Mouse (Mus musculus) liver, adult 2 months (tissue): Measurements from ENCODE around the gene Arv1. TPM values are rescaled to one million over a fixed set of nuclear protein-coding genes. Genes with fewer than 3 reads are reported as not detected.

Source experiments
- DNase-seq: peaks from one replicate; pipeline ENCODE4 v3.0.0-alpha.2; 2011; ENCODE audit warnings: low read depth, low spot score; ENCODE audit errors: extremely low read depth
- H3K27ac ChIP-seq: fragments of 200-500 bp; replicated peaks from 2 replicates; pipeline ENCODE4 v1.5.1; 2012; ENCODE audit warnings: low read depth, mild to moderate bottlenecking, control low read depth, inconsistent platforms, low read length; ENCODE audit not compliant: insufficient read depth
- H3K27me3 ChIP-seq: fragments of 200-500 bp; 2 replicates; pipeline ENCODE4 v1.6.1; 2012; ENCODE audit warnings: mild to moderate bottlenecking, moderate library complexity, low read length, inconsistent platforms; ENCODE audit not compliant: control insufficient read depth, insufficient read depth
- H3K36me3 ChIP-seq: fragments of 200-500 bp; 2 replicates; pipeline ENCODE4 v1.6.1; 2012; ENCODE audit warnings: low read length, inconsistent platforms; ENCODE audit not compliant: control insufficient read depth, insufficient read depth
- H3K4me1 ChIP-seq: fragments of 200-500 bp; 2 replicates; pipeline ENCODE4 v1.6.1; 2011; ENCODE audit warnings: low read length; ENCODE audit not compliant: control insufficient read depth, insufficient read depth
- H3K4me3 ChIP-seq: fragments of 200-500 bp; 2 replicates; pipeline ENCODE4 v1.5.1; 2011; ENCODE audit warnings: low read depth, mild to moderate bottlenecking, control low read depth, low read length, moderate library complexity; ENCODE audit not compliant: insufficient read depth
- H3K79me2 ChIP-seq: fragments of 200-500 bp; 2 replicates; pipeline ENCODE4 v1.6.1; 2012; ENCODE audit warnings: inconsistent platforms, mild to moderate bottlenecking, low read length, moderate library complexity; ENCODE audit not compliant: control insufficient read depth, insufficient read depth
- H3K9ac ChIP-seq: fragments of 200-500 bp; 2 replicates; pipeline ENCODE4 v1.6.1; 2012; ENCODE audit warnings: low read depth, mild to moderate bottlenecking, control low read depth, inconsistent platforms, low read length
- CTCF ChIP-seq: fragments of 200-500 bp; IDR thresholded peaks from 2 replicates; pipeline ENCODE4 v1.5.1; 2011; ENCODE audit warnings: low read depth, low read length, control low read depth
- POLR2A ChIP-seq: fragments of 200-500 bp; IDR thresholded peaks from 2 replicates; pipeline ENCODE4 v1.6.1; 2011; ENCODE audit warnings: low read length, control low read depth; ENCODE audit not compliant: insufficient read depth; ENCODE audit errors: extremely low read depth
- WGBS: fragments of 180-500 bp; shearing (Covaris S2); methylation state at CpG from one replicate; pipeline ENCODE4 v1.1.7; 2018; 5-methylcytosine and 5-hydroxymethylcytosine counted together
- polyA plus RNA-seq: library from polyadenylated mRNA; depleted of rRNA; stranded (reverse); fragments of >200 nt; gene quantifications from 2 replicates; pipeline ENCODE4 v1.2.3, GENCODE M21; 2012; rRNA removed
- total RNA-seq: library from RNA; depleted of rRNA; stranded (reverse); fragments of >200 nt; gene quantifications from 2 replicates; pipeline ENCODE4 v1.2.3, GENCODE M21; 2014; rRNA removed

Arv1 gene
- total and polyA plus RNA-seq, 2 experiments, result 1.7 to 6.8 TPM

DNA sequence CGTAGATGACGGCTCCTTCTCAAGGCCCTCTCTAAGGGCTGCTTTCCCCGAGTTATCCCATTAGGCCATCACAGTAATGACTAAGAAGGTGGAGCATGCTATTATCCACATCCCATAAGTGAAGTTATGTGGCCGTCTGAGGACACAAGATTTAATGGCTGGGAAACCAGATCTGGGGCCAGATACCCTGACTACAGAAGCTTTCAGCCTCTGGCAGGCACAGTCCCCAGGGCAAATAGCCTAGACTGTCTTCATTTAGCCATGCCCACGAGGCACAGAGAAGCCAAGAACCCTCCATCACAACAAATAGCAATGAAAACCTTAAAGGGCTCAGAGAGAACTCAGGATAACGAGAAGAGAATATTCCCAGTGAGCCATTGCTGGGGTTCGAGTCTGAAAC lies 41.1 kb downstream of the Arv1 start:
- no peaks in the 10 kb centered on the region for H3K4me1 ChIP-seq
- no peak for DNase-seq
- 85% methylated on average over 7 of the region's 7 CpGs for WGBS
- no peaks in the 10 kb centered on the region for H3K36me3 ChIP-seq
- H3K9ac ChIP-seq, result no peak overlapping the region
- no peaks in the 10 kb centered on the region for H3K79me2 ChIP-seq
- H3K27ac ChIP-seq, result no peak overlapping the region
- H3K27me3 ChIP-seq, result no peaks in the 10 kb centered on the region
- H3K4me3 ChIP-seq, result no peak overlapping the region
- TF ChIP-seq POLR2A (no peak), CTCF (no peak)

DNA sequence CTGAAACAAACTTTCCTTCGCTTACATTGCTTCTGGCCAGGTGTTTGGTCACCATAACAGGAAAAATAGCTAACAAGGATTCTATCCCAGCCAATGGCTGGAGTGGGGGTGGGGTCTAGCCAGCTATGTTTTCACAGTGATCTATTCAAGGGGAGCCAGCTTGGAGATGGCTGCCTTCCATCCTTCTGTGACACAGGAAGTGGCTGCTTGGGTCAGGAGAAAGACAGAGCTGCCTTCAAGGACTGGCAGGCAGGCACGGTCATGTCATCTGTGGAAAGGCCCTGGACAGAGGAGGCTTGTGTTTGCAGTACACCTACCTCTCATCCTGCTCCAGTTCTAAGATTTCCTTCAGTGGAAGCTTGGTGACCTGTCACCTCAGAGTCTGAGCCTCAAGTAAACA lies 50.5 kb downstream of the Arv1 start:
- no peak overlapping the region for H3K9ac ChIP-seq
- H3K4me3 ChIP-seq, result no peak overlapping the region
- WGBS, result 78% methylated on average over 2 of the region's 2 CpGs
- H3K27ac ChIP-seq, result no peak overlapping the region
- DNase-seq, result no peak
- TF ChIP-seq POLR2A (no peak), CTCF (no peak)
- H3K79me2 ChIP-seq, result no peaks in the 10 kb centered on the region
- H3K4me1 ChIP-seq, result peaks cover 2% of the 10 kb centered on the region
- H3K27me3 ChIP-seq, result no peaks in the 10 kb centered on the region
- no peaks in the 10 kb centered on the region for H3K36me3 ChIP-seq

DNA sequence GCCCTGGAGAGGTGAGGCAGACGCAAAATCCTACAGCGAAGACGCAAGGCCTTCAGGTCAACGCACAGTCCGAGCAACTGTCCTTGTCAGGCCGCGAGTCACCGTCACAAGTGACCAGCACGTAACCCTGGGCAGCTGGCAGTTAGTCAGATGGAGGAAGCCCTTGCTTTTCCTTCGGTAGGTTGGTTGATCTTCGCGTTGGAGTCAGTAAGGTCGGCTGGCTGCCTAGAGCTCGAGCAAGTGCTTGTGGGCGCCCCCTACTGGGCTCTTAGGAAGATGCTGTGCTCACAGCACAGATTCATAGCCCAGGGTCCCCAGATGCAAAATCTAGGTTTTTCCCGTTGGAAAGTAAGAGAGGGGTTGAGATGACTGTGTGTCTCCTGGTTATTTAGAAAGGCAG lies 53.8 kb downstream of the Arv1 start:
- no peaks in the 10 kb centered on the region for H3K27me3 ChIP-seq
- H3K4me1 ChIP-seq, result peaks cover 2% of the 10 kb centered on the region
- 23% methylated on average over 16 of the region's 16 CpGs for WGBS
- H3K27ac ChIP-seq, result no peak overlapping the region
- H3K4me3 ChIP-seq, result no peak overlapping the region
- no peaks in the 10 kb centered on the region for H3K79me2 ChIP-seq
- TF ChIP-seq CTCF (peak; percentile 83), POLR2A (no peak)
- no peak overlapping the region for H3K9ac ChIP-seq
- H3K36me3 ChIP-seq, result no peaks in the 10 kb centered on the region
- DNase-seq, result peak; percentile 51

DNA sequence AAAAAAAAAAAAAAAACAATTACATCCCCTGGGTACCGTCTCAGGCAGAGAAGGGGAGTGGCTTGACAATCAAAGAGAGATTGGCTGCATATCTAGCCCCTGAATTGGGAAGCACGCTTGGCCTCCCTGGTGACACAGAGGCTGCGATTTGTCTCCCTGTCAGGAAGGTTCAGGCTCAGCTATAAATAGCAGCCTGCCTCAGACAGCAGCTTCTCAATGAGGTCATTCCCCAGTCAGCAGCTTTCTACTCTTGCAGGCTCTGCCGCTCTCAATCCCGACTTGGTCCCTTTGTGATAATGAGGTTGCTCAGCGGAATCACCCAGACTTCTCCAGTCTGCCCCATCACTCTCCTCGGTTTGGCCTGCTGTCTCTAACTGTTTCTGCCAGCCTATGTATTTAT lies 58.3 kb downstream of the Arv1 start:
- no peak overlapping the region for H3K27ac ChIP-seq
- H3K36me3 ChIP-seq, result no peaks in the 10 kb centered on the region
- peaks cover 2% of the 10 kb centered on the region for H3K4me1 ChIP-seq
- H3K4me3 ChIP-seq, result no peak overlapping the region
- H3K9ac ChIP-seq, result no peak overlapping the region
- no peaks in the 10 kb centered on the region for H3K27me3 ChIP-seq
- 42% methylated on average over 7 of the region's 7 CpGs for whole genome bisulfite sequencing
- TF ChIP-seq POLR2A (no peak), CTCF (no peak)
- DNase-seq, result no peak
- H3K79me2 ChIP-seq, result no peaks in the 10 kb centered on the region

DNA sequence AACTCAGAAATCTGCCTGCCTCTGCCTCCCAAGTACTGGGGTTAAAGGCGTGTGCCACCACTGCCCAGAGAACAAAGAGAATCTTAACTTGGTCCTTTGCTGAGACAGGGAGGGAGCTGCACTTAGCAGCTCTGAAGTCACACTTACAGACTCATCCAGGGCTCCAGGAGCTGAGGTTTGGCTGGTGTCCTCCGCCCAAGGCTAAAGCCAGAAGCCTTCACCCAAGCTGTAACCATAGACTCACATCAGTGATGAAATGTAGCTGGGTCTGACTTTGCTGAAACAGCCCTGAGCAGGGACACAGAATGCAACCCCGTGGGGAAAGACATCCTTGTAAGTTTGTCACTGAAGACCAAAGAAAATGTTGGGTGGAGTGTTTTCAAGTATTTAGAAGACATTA lies 60.5 kb downstream of the Arv1 start:
- DNase-seq, result no peak
- Histone ChIP-seq H3K36me3 (no peaks in the 10 kb centered on the region), H3K27me3 (no peaks in the 10 kb centered on the region), H3K27ac (no peak overlapping the region), H3K4me3 (no peak overlapping the region), H3K4me1 (no peaks in the 10 kb centered on the region), H3K79me2 (no peaks in the 10 kb centered on the region), H3K9ac (no peak overlapping the region)
- 72% methylated on average over 3 of the region's 3 CpGs for WGBS
- TF ChIP-seq POLR2A, result no peak
- no peak for TF ChIP-seq CTCF

DNA sequence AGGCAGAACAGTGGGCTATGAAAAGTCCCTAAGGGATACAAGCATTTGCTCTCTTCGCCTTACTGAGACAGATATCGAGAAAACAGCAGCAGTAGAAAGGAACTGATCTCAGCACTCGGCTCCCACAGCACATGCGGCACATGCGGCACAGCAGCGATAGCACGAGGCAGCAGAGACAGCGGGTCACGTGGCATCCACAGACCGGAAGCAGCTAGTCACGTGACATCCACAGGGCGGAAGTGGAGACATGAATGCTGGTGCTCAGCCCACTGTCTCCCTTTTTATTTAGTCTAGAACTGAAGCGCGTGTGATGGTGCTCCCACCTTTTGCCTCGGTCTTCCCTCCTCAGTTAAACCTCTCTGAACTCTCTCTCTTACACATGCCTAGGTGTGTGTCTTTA lies 61.3 kb downstream of the Arv1 start:
- TF ChIP-seq CTCF (no peak), POLR2A (no peak)
- Histone ChIP-seq H3K36me3 (no peaks in the 10 kb centered on the region), H3K4me3 (no peak overlapping the region), H3K27me3 (no peaks in the 10 kb centered on the region), H3K4me1 (no peaks in the 10 kb centered on the region), H3K9ac (no peak overlapping the region), H3K79me2 (no peaks in the 10 kb centered on the region), H3K27ac (no peak overlapping the region)
- WGBS, result 89% methylated on average over 15 of the region's 15 CpGs
- DNase-seq, result no peak

Other genes starting within 250 kb of the Arv1 start
- 16.6 and 17.9 TPM in 2 replicates for gene Cog2, start 201.4 kb upstream of the Arv1 start, total RNA-seq
- gene Cog2, start 201.4 kb upstream of the Arv1 start, polyA plus RNA-seq, result 11.9 and 12.6 TPM in 2 replicates
- gene Agt, start 152.4 kb upstream of the Arv1 start, total RNA-seq, result 419 and 551 TPM in 2 replicates
- 1,418 and 1,707 TPM in 2 replicates for gene Agt, start 152.4 kb upstream of the Arv1 start, polyA plus RNA-seq
- not detected in 2 replicates for gene Capn9, start 146.0 kb upstream of the Arv1 start, total RNA-seq
- not detected in 2 replicates for gene Capn9, start 146.0 kb upstream of the Arv1 start, polyA plus RNA-seq
- 3.0 and 4.2 TPM in 2 replicates for gene 2310022B05Rik, start 58.8 kb upstream of the Arv1 start, total RNA-seq
- 11.8 and 12.0 TPM in 2 replicates for gene 2310022B05Rik, start 58.8 kb upstream of the Arv1 start, polyA plus RNA-seq
- 24.8 and 26.3 TPM in 2 replicates for gene Ttc13, start 156 bp upstream of the Arv1 start, total RNA-seq
- gene Ttc13, start 156 bp upstream of the Arv1 start, polyA plus RNA-seq, result 11.8 and 12.3 TPM in 2 replicates
- gene Fam89a, start 29.7 kb downstream of the Arv1 start, total RNA-seq, result 2.8 and 5.4 TPM in 2 replicates
- 17.4 and 40.4 TPM in 2 replicates for gene Fam89a, start 29.7 kb downstream of the Arv1 start, polyA plus RNA-seq
- gene Trim67, start 71.0 kb downstream of the Arv1 start, total RNA-seq, result not detected in 2 replicates
- gene Trim67, start 71.0 kb downstream of the Arv1 start, polyA plus RNA-seq, result not detected in 2 replicates
- gene Gnpat, start 140.9 kb downstream of the Arv1 start, total RNA-seq, result 25.0 and 30.1 TPM in 2 replicates
- gene Gnpat, start 140.9 kb downstream of the Arv1 start, polyA plus RNA-seq, result 27.5 and 28.7 TPM in 2 replicates
- gene 2810004N23Rik, start 141.0 kb downstream of the Arv1 start, total RNA-seq, result 17.7 and 18.7 TPM in 2 replicates
- 11.5 and 13.1 TPM in 2 replicates for gene 2810004N23Rik, start 141.0 kb downstream of the Arv1 start, polyA plus RNA-seq
- gene Exoc8, start 175.6 kb downstream of the Arv1 start, total RNA-seq, result 7.0 and 8.3 TPM in 2 replicates
- gene Exoc8, start 175.6 kb downstream of the Arv1 start, polyA plus RNA-seq, result 4.3 and 4.7 TPM in 2 replicates
- 5.4 and 6.3 TPM in 2 replicates for gene Sprtn, start 175.7 kb downstream of the Arv1 start, total RNA-seq
- 4.4 and 4.8 TPM in 2 replicates for gene Sprtn, start 175.7 kb downstream of the Arv1 start, polyA plus RNA-seq
- 11.2 and 13.8 TPM in 2 replicates for gene Egln1, start 227.2 kb downstream of the Arv1 start, total RNA-seq
- 12.1 and 17.0 TPM in 2 replicates for gene Egln1, start 227.2 kb downstream of the Arv1 start, polyA plus RNA-seq